Mouse (Mus musculus) spleen, postnatal 36 days (tissue): ENCODE measurements at regions not wholly inside any gene's neighbourhood (a gene's known extent, or its start where the extent isn't known, plus 50 kb on each side); places are given as distances from the start of the nearest gene placed in this dataset.

ENCODE experiments used
- DNase-seq, 2 experiments: peaks; one replicate each; pipeline ENCODE4 v3.0.0; 2022; ENCODE audit warnings: low spot score in 2 of 2, mixed read lengths in 1 of 2

GRCm38 (mm10) chr17:72993134-72993533 is 75.0 kb downstream of the Lbh start:
- DNase-seq: no peak

GRCm38 (mm10) chr17:72993626-72994025 is 75.5 kb downstream of the Lbh start:
- no peak for DNase-seq

- DNase-seq: peak; percentile 45 to 57
Observed at GRCm38 (mm10) chr17:72996539-72996938, 78.4 kb downstream of the Lbh start.

GRCm38 (mm10) chr17:72997301-72997921 is 79.3 kb downstream of the Lbh start:
- DNase-seq: no peak

- DNase-seq: peak; percentile 64 to 73
Observed at GRCm38 (mm10) chr17:73005100-73005499, 87.0 kb downstream of the Lbh start.

GRCm38 (mm10) chr17:73008901-73009300 is 90.8 kb downstream of the Lbh start:
- DNase-seq: peak; percentile 86 to 87

- DNase-seq: peak; percentile 34 to 59
Observed at GRCm38 (mm10) chr17:73009962-73010361, 91.9 kb downstream of the Lbh start.

- DNase-seq: no peak
Observed at GRCm38 (mm10) chr17:73012356-73012755, 94.3 kb downstream of the Lbh start.

- DNase-seq: no peak
Observed at GRCm38 (mm10) chr17:73012954-73013353, 94.8 kb upstream of the Lclat1 start.

- DNase-seq: no peak
Observed at GRCm38 (mm10) chr17:73014090-73014853, 93.5 kb upstream of the Lclat1 start.

- DNase-seq: no peak
Observed at GRCm38 (mm10) chr17:73017173-73017572, 90.6 kb upstream of the Lclat1 start.

GRCm38 (mm10) chr17:73022630-73023051 is 85.1 kb upstream of the Lclat1 start:
- peak; percentile 59 to 60 for DNase-seq

GRCm38 (mm10) chr17:73023362-73024107 is 84.2 kb upstream of the Lclat1 start:
- peak; percentile 41 to 55 for DNase-seq

- peak in 1 of 2 experiments; percentile 34 for DNase-seq
Observed at GRCm38 (mm10) chr17:73027122-73027521, 80.7 kb upstream of the Lclat1 start.

- no peak for DNase-seq
Observed at GRCm38 (mm10) chr17:73031796-73032195, 76.0 kb upstream of the Lclat1 start.

GRCm38 (mm10) chr17:73032326-73032725 is 75.5 kb upstream of the Lclat1 start:
- peak in 1 of 2 experiments; percentile 30 for DNase-seq

GRCm38 (mm10) chr17:73034420-73034819 is 73.4 kb upstream of the Lclat1 start:
- DNase-seq: peak; percentile 89 to 91

GRCm38 (mm10) chr17:73034981-73035481 is 72.8 kb upstream of the Lclat1 start:
- peak; percentile 35 to 47 for DNase-seq

GRCm38 (mm10) chr17:73036845-73037244 is 70.9 kb upstream of the Lclat1 start:
- no peak for DNase-seq

- no peak for DNase-seq
Observed at GRCm38 (mm10) chr17:73038586-73038985, 69.2 kb upstream of the Lclat1 start.

GRCm38 (mm10) chr17:73044918-73045580 is 62.7 kb upstream of the Lclat1 start:
- no peak for DNase-seq

- no peak for DNase-seq
Observed at GRCm38 (mm10) chr17:73046985-73047384, 60.8 kb upstream of the Lclat1 start.
